Mouse (Mus musculus) CH12.LX (cell line): ENCODE measurements at regions not wholly inside any gene's neighbourhood (a gene's known extent, or its start where the extent isn't known, plus 50 kb on each side); places are given as distances from the start of the nearest gene placed in this dataset.

Source experiments
- DNase-seq: peaks from one replicate; pipeline ENCODE4 v3.0.0-alpha.2; 2013; ENCODE audit errors: extremely low read depth
- H3K27ac ChIP-seq: 2 replicates; pipeline ENCODE4 v1.5.1; 2012; ENCODE audit warnings: low read depth, mild to moderate bottlenecking, control low read depth, moderate library complexity; ENCODE audit not compliant: insufficient read depth
- H3K27me3 ChIP-seq: replicated peaks from 2 replicates; pipeline ENCODE3; 2012; ENCODE audit warnings: inconsistent platforms
- H3K36me3 ChIP-seq, 2 experiments: replicated peaks in 1 of 2; 2 replicates each; pipeline versions ENCODE3 to v1.6.1; 2012; ENCODE audit warnings: inconsistent platforms in 1 of 2, low read length in 1 of 2, mild to moderate bottlenecking in 1 of 2, mixed read lengths in 1 of 2, moderate library complexity in 1 of 2; ENCODE audit not compliant: control insufficient read depth in 1 of 2, insufficient read depth in 1 of 2
- H3K4me1 ChIP-seq, 2 experiments: 2 replicates each; pipeline ENCODE4 v1.6.1; 2012; ENCODE audit warnings: inconsistent platforms in 1 of 2, moderate library complexity in 1 of 2; ENCODE audit not compliant: insufficient read depth in 2 of 2, control insufficient read depth in 1 of 2
- H3K4me2 ChIP-seq: 2 replicates; pipeline ENCODE4 v1.6.1; 2012; ENCODE audit warnings: low read depth, mild to moderate bottlenecking, control low read depth; ENCODE audit not compliant: poor library complexity, insufficient read depth, severe bottlenecking
- H3K4me3 ChIP-seq, 3 experiments: fragments of 150-350 bp in 1 of 3; sonication (generic) in 1 of 3; replicated peaks in 1 of 3; 2 replicates each; pipeline versions ENCODE3 to v1.5.1; 2011 to 2012; ENCODE audit warnings: low read depth in 2 of 3, low read length in 2 of 3, mild to moderate bottlenecking in 2 of 3, moderate library complexity in 2 of 3, control low read depth in 1 of 3, improper control_type of control experiment in 1 of 3, inconsistent platforms in 1 of 3, mixed read lengths in 1 of 3; ENCODE audit not compliant: poor library complexity in 1 of 3
- H3K79me2 ChIP-seq: replicated peaks from 2 replicates; pipeline ENCODE4 v1.6.1; 2012; ENCODE audit warnings: mild to moderate bottlenecking, moderate library complexity; ENCODE audit not compliant: control insufficient read depth, poor library complexity, insufficient read depth, severe bottlenecking; ENCODE audit errors: extremely low read depth
- H3K9ac ChIP-seq: 2 replicates; pipeline ENCODE4 v1.6.1; 2012; ENCODE audit warnings: low read depth, mild to moderate bottlenecking, control low read depth, moderate library complexity; ENCODE audit not compliant: insufficient read depth
- H3K9me3 ChIP-seq: replicated peaks from 2 replicates; pipeline ENCODE3; 2012; ENCODE audit warnings: low read length, inconsistent platforms, mixed read lengths
- E2F4 ChIP-seq: IDR thresholded peaks from 2 replicates; pipeline ENCODE4 v1.6.1; 2011; ENCODE audit warnings: low read depth, low read length, improper control_type of control experiment; ENCODE audit not compliant: insufficient replicate concordance
- ETS1 ChIP-seq: conservative IDR thresholded peaks from 2 replicates; pipeline ENCODE4 v1.6.1; 2012; ENCODE audit warnings: low read depth, mild to moderate bottlenecking, inconsistent platforms, low read length, improper control_type of control experiment, moderate library complexity
- GABPA ChIP-seq: IDR thresholded peaks from 2 replicates; pipeline ENCODE4 v1.6.1; 2012; ENCODE audit warnings: low read depth, low read length, improper control_type of control experiment, inconsistent platforms; ENCODE audit not compliant: insufficient replicate concordance
- HCFC1 ChIP-seq: IDR thresholded peaks from 2 replicates; pipeline ENCODE4 v1.6.1; 2012; ENCODE audit warnings: low read depth, mild to moderate bottlenecking, inconsistent platforms, low read length, improper control_type of control experiment
- IRF4 ChIP-seq: IDR thresholded peaks from 2 replicates; pipeline ENCODE4 v1.6.1; 2014; ENCODE audit warnings: low read depth, mild to moderate bottlenecking, inconsistent platforms, low read length, improper control_type of control experiment
- JUN ChIP-seq: IDR thresholded peaks from 2 replicates; pipeline ENCODE4 v1.6.1; 2011; ENCODE audit warnings: low read depth, mild to moderate bottlenecking, low read length, improper control_type of control experiment, moderate library complexity; ENCODE audit not compliant: insufficient read depth
- JUND ChIP-seq: conservative IDR thresholded peaks from 2 replicates; pipeline ENCODE4 v1.6.1; 2011; ENCODE audit warnings: low read depth, low read length, improper control_type of control experiment
- MAFK ChIP-seq: IDR thresholded peaks from 2 replicates; pipeline ENCODE4 v1.6.1; 2011; ENCODE audit warnings: low read length, improper control_type of control experiment; ENCODE audit not compliant: insufficient replicate concordance
- MAX ChIP-seq: IDR thresholded peaks from 2 replicates; pipeline ENCODE4 v1.6.1; 2011; ENCODE audit warnings: low read length, improper control_type of control experiment
- MEF2A ChIP-seq: IDR thresholded peaks from 2 replicates; pipeline ENCODE4 v1.6.1; 2014; ENCODE audit warnings: low read depth, mild to moderate bottlenecking, inconsistent platforms, low read length, improper control_type of control experiment, borderline replicate concordance
- MXI1 ChIP-seq: IDR thresholded peaks from 2 replicates; pipeline ENCODE4 v1.6.1; 2011; ENCODE audit warnings: mild to moderate bottlenecking, low read depth, low read length, improper control_type of control experiment
- MYC ChIP-seq: IDR thresholded peaks from 2 replicates; pipeline ENCODE4 v1.6.1; 2011; ENCODE audit warnings: low read depth, mild to moderate bottlenecking, improper control_type of control experiment, low read length
- PAX5 ChIP-seq: IDR thresholded peaks from 2 replicates; pipeline ENCODE4 v1.6.1; 2012; ENCODE audit warnings: low read length, inconsistent platforms, mixed read lengths
- POLR2A ChIP-seq: IDR thresholded peaks from 2 replicates; pipeline ENCODE4 v1.6.1; 2011; ENCODE audit warnings: low read depth, mild to moderate bottlenecking, improper control_type of control experiment, low read length
- RAD21 ChIP-seq: IDR thresholded peaks from 2 replicates; pipeline ENCODE4 v1.6.1; 2011; ENCODE audit warnings: low read depth, mild to moderate bottlenecking, low read length, improper control_type of control experiment, moderate library complexity
- RCOR1 ChIP-seq: conservative IDR thresholded peaks from 2 replicates; pipeline ENCODE4 v1.6.1; 2012; ENCODE audit warnings: low read depth, mild to moderate bottlenecking, inconsistent platforms, low read length, improper control_type of control experiment
- SIN3A ChIP-seq: IDR thresholded peaks from 2 replicates; pipeline ENCODE4 v1.6.1; 2012; ENCODE audit warnings: low read length, improper control_type of control experiment, inconsistent platforms
- TBP ChIP-seq: conservative IDR thresholded peaks from 2 replicates; pipeline ENCODE4 v1.6.1; 2011; ENCODE audit warnings: low read depth, low read length, improper control_type of control experiment
- TCF12 ChIP-seq: IDR thresholded peaks from 2 replicates; pipeline ENCODE4 v1.6.1; 2014; ENCODE audit warnings: low read depth, mild to moderate bottlenecking, inconsistent platforms, low read length, improper control_type of control experiment
- USF1 ChIP-seq: IDR thresholded peaks from 2 replicates; pipeline ENCODE4 v1.6.1; 2014; ENCODE audit warnings: low read depth, mild to moderate bottlenecking, inconsistent platforms, low read length, improper control_type of control experiment
- ZKSCAN1 ChIP-seq: IDR thresholded peaks from 2 replicates; pipeline ENCODE4 v1.6.1; 2012; ENCODE audit warnings: low read depth, inconsistent platforms, low read length, improper control_type of control experiment, borderline replicate concordance
- dilution Hi-C: fragments of 300-500 bp; cut with MboI; formaldehyde crosslinking; loops from 2 replicates; pipeline ENCODE4 v1.14.3; 2020; ENCODE audit warnings: low sequenced_read_pairs; ENCODE audit not compliant: extremely low pct_unique_long_range_greater_than_20kb, extremely low pct_ligation_motif_present
- in situ Hi-C: fragments of 300-500 bp; cut with MboI; formaldehyde crosslinking; loops from 3 replicates; pipeline ENCODE4 v1.14.3; 2019; ENCODE audit warnings: low sequenced_read_pairs, low pct_ligation_motif_present, low pct_unique_long_range_greater_than_20kb, mixed read lengths

GRCm38 (mm10) chr11:52692701-52693100, 71.7 kb upstream of the Fstl4 start:
- H3K9me3 ChIP-seq = peaks cover 4% of the 10 kb centered on the region
- no peak for DNase-seq
- no peak overlapping the region for H3K4me2 ChIP-seq
- TF ChIP-seq ETS1 (no peak), RCOR1 (no peak), ZKSCAN1 (no peak), POLR2A (no peak)
- no peaks in the 10 kb centered on the region for H3K36me3 ChIP-seq
- H3K9ac ChIP-seq = no peak overlapping the region
- peaks cover 0 to 2% of the 10 kb centered on the region in 2 experiments; a peak in 1 of 4 replicates for H3K4me1 ChIP-seq
- dilution Hi-C loops (no loop called here), in situ Hi-C loops (no loop called here)
- no peak overlapping the region for H3K4me3 ChIP-seq
- H3K79me2 ChIP-seq = no peaks in the 10 kb centered on the region
- H3K27me3 ChIP-seq = peaks cover 88% of the 10 kb centered on the region
- H3K27ac ChIP-seq = no peak overlapping the region

DNA sequence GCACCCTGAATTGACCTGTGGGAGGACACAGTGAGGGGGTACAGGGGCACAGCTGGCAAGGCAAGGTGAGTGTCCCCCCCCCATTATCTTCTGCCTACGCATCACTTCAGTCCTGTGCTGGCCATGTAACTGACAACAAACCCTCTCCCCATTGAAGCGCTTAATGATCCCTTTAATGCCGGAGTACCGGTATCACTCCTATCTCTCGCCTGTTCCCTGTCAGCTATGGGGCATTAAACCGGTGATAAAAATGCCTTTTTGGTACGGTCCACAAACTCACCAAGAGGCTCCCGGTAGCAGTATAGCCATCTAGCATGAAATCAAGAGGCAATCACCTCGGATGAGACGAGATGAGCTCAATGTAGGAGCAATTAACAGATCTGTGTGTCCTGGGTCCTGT, 62.8 kb upstream of the Fstl4 start:
- no peaks in the 10 kb centered on the region for H3K9me3 ChIP-seq
- no peak overlapping the region for H3K9ac ChIP-seq
- no peak overlapping the region for H3K27ac ChIP-seq
- H3K36me3 ChIP-seq = no peaks in the 10 kb centered on the region
- peaks cover 69% of the 10 kb centered on the region for H3K27me3 ChIP-seq
- no peaks in the 10 kb centered on the region for H3K79me2 ChIP-seq
- H3K4me1 ChIP-seq = no peaks in the 10 kb centered on the region
- H3K4me3 ChIP-seq = no peak overlapping the region
- no peak overlapping the region for H3K4me2 ChIP-seq
- dilution Hi-C loops = no loop called here
- no peak for DNase-seq
- in situ Hi-C loops = no loop called here
- TF ChIP-seq TCF12 (no peak), E2F4 (no peak), USF1 (no peak), POLR2A (no peak), PAX5 (no peak), RAD21 (no peak), SIN3A (no peak), MXI1 (no peak), MAX (no peak), ZKSCAN1 (no peak), ETS1 (no peak)
- TF ChIP-seq, all 38 proteins: peak for 0

DNA sequence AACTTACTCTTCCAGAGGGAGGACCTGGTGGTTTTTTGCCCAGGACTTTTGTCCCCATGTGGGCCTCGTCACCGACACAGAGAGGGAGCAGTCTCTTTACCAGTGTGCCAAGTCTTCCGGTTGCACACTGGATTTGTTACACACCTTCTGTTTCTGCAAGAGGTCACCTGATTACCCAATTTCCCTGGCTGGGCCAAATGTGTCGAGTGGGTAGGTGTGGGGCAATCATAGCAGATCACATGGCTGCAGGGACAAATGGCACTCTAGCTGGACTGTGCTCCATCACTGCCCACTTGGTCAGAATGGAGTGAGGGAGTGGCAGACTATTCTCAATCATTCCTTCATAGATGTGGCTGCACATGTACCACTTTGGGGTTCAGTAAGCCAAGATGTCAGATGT, 61.0 kb upstream of the Fstl4 start:
- H3K4me2 ChIP-seq = no peak overlapping the region
- no peak overlapping the region for H3K9ac ChIP-seq
- no peak for DNase-seq
- no peak for TF ChIP-seq MEF2A
- no peak for TF ChIP-seq JUND
- no peak for TF ChIP-seq GABPA
- TF ChIP-seq MAFK = no peak
- no peak for TF ChIP-seq JUN
- TF ChIP-seq ZKSCAN1 = no peak
- no peak for TF ChIP-seq IRF4
- no peak for TF ChIP-seq HCFC1
- TF ChIP-seq MYC = no peak
- no peak for TF ChIP-seq PAX5
- no peak for TF ChIP-seq TBP
- no peak for TF ChIP-seq MXI1
- TF ChIP-seq, all 38 proteins: peak for 0
- H3K79me2 ChIP-seq = no peaks in the 10 kb centered on the region
- no peaks in the 10 kb centered on the region for H3K4me1 ChIP-seq
- H3K4me3 ChIP-seq = no peak overlapping the region
- no peaks in the 10 kb centered on the region for H3K9me3 ChIP-seq
- dilution Hi-C loops = no loop called here
- no peaks in the 10 kb centered on the region for H3K36me3 ChIP-seq
- in situ Hi-C loops = no loop called here
- no peak overlapping the region for H3K27ac ChIP-seq
- peaks cover 68% of the 10 kb centered on the region for H3K27me3 ChIP-seq
